8 mouse cellular contexts compared by ENCODE assay signal in the genomic region with DNA sequence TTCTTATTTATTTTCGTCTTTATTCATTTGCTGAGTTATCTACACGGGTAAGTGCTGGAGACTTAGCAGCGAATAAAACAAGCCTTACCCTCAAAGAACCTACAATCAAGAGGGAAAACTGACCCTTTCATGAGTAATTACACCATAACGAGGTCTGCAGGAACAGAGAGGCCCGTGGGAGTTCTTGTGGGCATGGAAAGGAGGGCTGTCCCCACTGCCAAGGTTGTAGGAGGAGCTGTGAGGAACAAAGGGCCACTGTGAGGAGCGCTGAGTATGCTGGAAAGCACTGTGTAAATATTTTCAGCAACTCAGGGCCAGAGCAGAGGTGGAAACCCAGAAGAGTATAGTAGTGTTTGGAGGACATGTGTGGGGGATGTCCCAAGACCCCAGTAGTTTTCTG.
DNase-seq lines count a peak whose midpoint lies in the region; ATAC-seq lines count a peak whose summit lies in the region.

No protein-coding gene starts in this region.

- no peaks in the 10 kb centered on the region for H3K27me3 ChIP-seq in embryonic facial prominence, embryonic 15.5 days
- no peaks in the 10 kb centered on the region; the same call in 1 of the 2 replicates for H3K27me3 ChIP-seq in midbrain, embryonic 15.5 days (replicated peaks)

- no peak overlapping the region for H3K9ac ChIP-seq in embryonic facial prominence, embryonic 15.5 days
- H3K9ac ChIP-seq in midbrain, embryonic 15.5 days = no peak overlapping the region

- ATAC-seq in embryonic facial prominence, embryonic 15.5 days (ENCODE audit: insufficient number of reproducible peaks, low FRiP score, low TSS enrichment, low read depth) = peak; percentile 64; the same call in 1 of the 2 replicates
- peak; percentile 75 for ATAC-seq in midbrain, embryonic 15.5 days (replicated peaks)

- H3K36me3 ChIP-seq in embryonic facial prominence, embryonic 15.5 days = no peaks in the 10 kb centered on the region
- no peaks in the 10 kb centered on the region for H3K36me3 ChIP-seq in midbrain, embryonic 15.5 days (replicated peaks)

- H3K4me1 ChIP-seq in embryonic facial prominence, embryonic 15.5 days = peaks cover 54% of the 10 kb centered on the region
- H3K4me1 ChIP-seq in midbrain, embryonic 15.5 days = peaks cover 5% of the 10 kb centered on the region

- DNase-seq in layer of hippocampus, adult 11-12 months (ENCODE audit: low spot score) = peak; percentile 32
- no peak for DNase-seq in layer of hippocampus, adult 9-10 months (ENCODE audit: low spot score)
- DNase-seq in layer of hippocampus, adult 8-10 months (ENCODE audit: low spot score in 2 of 2) = peak; percentile 36 to 37
- DNase-seq in adipocyte (ENCODE audit: low spot score) = no peak
- DNase-seq in c-Kit-positive CD71-positive TER-119-positive erythroid progenitor cells, embryonic 14.5 days (ENCODE audit: low spot score) = no peak
- DNase-seq in thymus, postnatal 14 days = no peak

- H3K9me3 ChIP-seq in embryonic facial prominence, embryonic 15.5 days (replicated peaks) = no peaks in the 10 kb centered on the region
- H3K9me3 ChIP-seq in midbrain, embryonic 15.5 days = no peaks in the 10 kb centered on the region

- no peak overlapping the region for H3K4me2 ChIP-seq in embryonic facial prominence, embryonic 15.5 days (replicated peaks)
- no peak overlapping the region for H3K4me2 ChIP-seq in midbrain, embryonic 15.5 days

- no peak overlapping the region for H3K4me3 ChIP-seq in embryonic facial prominence, embryonic 15.5 days (replicated peaks)
- H3K4me3 ChIP-seq in midbrain, embryonic 15.5 days = no peak overlapping the region

- WGBS in embryonic facial prominence, embryonic 15.5 days = 29% methylated on average over 6 of the region's 6 CpGs
- WGBS in midbrain, embryonic 15.5 days = 25% methylated on average over 6 of the region's 6 CpGs

- H3K27ac ChIP-seq in embryonic facial prominence, embryonic 15.5 days (replicated peaks) = 0 out of 2 replicates have a peak overlapping the region, but pooled peaks have one; percentile 22
- H3K27ac ChIP-seq in midbrain, embryonic 15.5 days = peak overlapping the region; percentile 15

Comparison
In these comparisons a context has a peak if more than half of its experiments do, and no peak if none do; other contexts are left out.
1. DNase-seq: peak in layer of hippocampus, adult 11-12 months (single experiment) and layer of hippocampus, adult 8-10 months (2 of 2); none in layer of hippocampus, adult 9-10 months (single experiment), adipocyte (single experiment), c-Kit-positive CD71-positive TER-119-positive erythroid progenitor cells, embryonic 14.5 days (single experiment) and thymus, postnatal 14 days (single experiment).